Mouse (Mus musculus) small intestine, adult 2 months (tissue): Measurements from ENCODE around the gene Eng.

Experiments used
- CTCF ChIP-seq: fragments of 200-500 bp; IDR thresholded peaks from 2 replicates; pipeline ENCODE4 v1.5.1; 2012; ENCODE audit warnings: low read depth, mild to moderate bottlenecking, control low read depth, inconsistent platforms, low read length, moderate library complexity, mixed read lengths; ENCODE audit not compliant: insufficient replicate concordance, insufficient read length; ENCODE audit errors: extremely low read depth
- POLR2A ChIP-seq: fragments of 200-500 bp; IDR thresholded peaks from 2 replicates; pipeline ENCODE4 v1.6.1; 2012; ENCODE audit warnings: low read depth, mild to moderate bottlenecking, control low read depth, inconsistent platforms, low read length, moderate library complexity

- TF ChIP-seq POLR2A: no peak
- TF ChIP-seq CTCF: no peak
Measured at GRCm38 (mm10) chr2:32706971-32707370, 60.6 kb downstream of the Eng start.
